Mouse (Mus musculus): ENCODE data around the gene Arl4d. TPM values are rescaled to one million over a fixed set of nuclear protein-coding genes. Genes with fewer than 3 reads are reported as not detected.
"Not testable (repeated sequence)": the region's sequence is repeated elsewhere in the genome, so short reads cannot be mapped to it uniquely, and the experiment has no call there.

Arl4d gene
- polyA plus RNA-seq, 1 experiment, result 27.9 TPM

DNA sequence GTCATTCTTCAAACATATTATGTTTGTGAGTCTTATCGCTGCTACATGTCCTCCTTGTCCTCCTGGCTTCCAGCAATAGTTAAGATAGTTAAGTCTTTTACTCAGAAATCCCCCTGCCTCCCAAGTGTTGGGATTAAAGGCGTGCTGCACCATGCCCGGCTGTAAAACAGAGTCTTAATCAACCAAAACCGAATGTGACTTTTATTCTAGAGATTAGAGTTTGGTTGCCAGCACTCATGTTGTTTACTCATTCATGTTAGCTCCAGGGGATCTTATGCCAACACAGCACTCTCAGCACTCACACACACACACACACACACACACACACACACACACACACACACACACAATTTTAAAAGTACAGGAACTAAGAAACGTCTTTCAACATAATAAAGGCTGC, 22.4 kb upstream of the Arl4d start:
- H3K27ac ChIP-seq (ENCODE audit: insufficient read depth, low read depth, low read length), result no peak overlapping the region
- no peaks in the 10 kb centered on the region for H3K36me3 ChIP-seq (ENCODE audit: control insufficient read depth, insufficient read depth, low read length)
- H3K4me3 ChIP-seq (ENCODE audit: low read depth, low read length), result no peak overlapping the region
- 0 out of 2 replicates have a peak, but pooled peaks cover 2% of the 10 kb centered on the region for H3K4me1 ChIP-seq (ENCODE audit: control insufficient read depth, insufficient read depth, insufficient read length, low read length)
- WGBS, result 19% methylated on average over 5 of the region's 5 CpGs
- TF ChIP-seq CTCF (IDR thresholded peaks at IDR 0.05; ENCODE audit: extremely low read depth, insufficient read length, insufficient replicate concordance, low read depth, low read length), result no peak
- TF ChIP-seq POLR2A (IDR thresholded peaks at IDR 0.05; ENCODE audit: low read depth, low read length), result no peak
- H3K27me3 ChIP-seq (ENCODE audit: control insufficient read depth, insufficient read depth, low read length), result no peaks in the 10 kb centered on the region

DNA sequence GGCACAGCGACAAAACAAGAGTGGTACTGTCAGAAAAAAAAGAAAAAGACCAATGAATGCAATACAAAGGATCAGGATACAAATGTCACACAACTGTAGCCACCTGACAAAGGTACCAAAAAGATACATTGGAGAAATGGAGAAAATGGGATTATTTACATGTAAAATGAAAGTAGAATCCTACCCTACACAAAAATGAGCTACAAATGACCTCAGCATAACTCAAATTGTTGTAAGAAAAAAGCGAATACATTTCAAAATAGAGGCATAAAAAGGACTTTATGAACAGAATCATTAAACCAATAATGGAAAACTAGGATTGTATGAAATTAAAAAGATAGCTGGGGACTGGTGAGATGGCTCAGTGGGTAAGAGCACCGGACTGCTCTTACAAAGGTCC, 20.8 kb upstream of the Arl4d start:
- WGBS, result 45% methylated on average over 3 of the region's 3 CpGs
- H3K4me1 ChIP-seq (ENCODE audit: control insufficient read depth, insufficient read depth, insufficient read length, low read length), result 0 out of 2 replicates have a peak, but pooled peaks cover 2% of the 10 kb centered on the region
- TF ChIP-seq CTCF (IDR thresholded peaks at IDR 0.05; ENCODE audit: extremely low read depth, insufficient read length, insufficient replicate concordance, low read depth, low read length) (no peak), POLR2A (IDR thresholded peaks at IDR 0.05; ENCODE audit: low read depth, low read length) (no peak)
- no peaks in the 10 kb centered on the region for H3K36me3 ChIP-seq (ENCODE audit: control insufficient read depth, insufficient read depth, low read length)
- no peaks in the 10 kb centered on the region for H3K27me3 ChIP-seq (ENCODE audit: control insufficient read depth, insufficient read depth, low read length)
- H3K4me3 ChIP-seq (ENCODE audit: low read depth, low read length), result no peak overlapping the region
- H3K27ac ChIP-seq (ENCODE audit: insufficient read depth, low read depth, low read length), result no peak overlapping the region

DNA sequence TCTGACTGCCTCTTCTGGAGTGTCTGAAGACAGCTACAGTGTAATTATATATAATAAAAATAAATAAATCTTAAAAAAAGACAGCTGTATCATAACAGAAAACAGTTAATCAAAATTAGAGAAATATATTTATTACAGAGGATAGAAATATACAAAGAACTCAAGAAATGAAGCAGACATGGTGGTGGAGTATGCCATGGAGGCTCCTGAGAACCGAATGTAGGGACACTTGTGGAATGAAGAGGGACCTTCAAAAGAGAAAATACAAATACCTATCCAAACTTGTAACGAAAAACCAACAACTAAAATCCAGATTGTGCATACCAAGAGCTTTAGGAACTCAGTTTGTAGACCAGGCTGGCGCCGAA, 20.3 kb upstream of the Arl4d start:
- H3K4me3 ChIP-seq (ENCODE audit: low read depth, low read length); H3K36me3 ChIP-seq (ENCODE audit: control insufficient read depth, insufficient read depth, low read length); H3K4me1 ChIP-seq (ENCODE audit: control insufficient read depth, insufficient read depth, insufficient read length, low read length); H3K27ac ChIP-seq (ENCODE audit: insufficient read depth, low read depth, low read length); H3K27me3 ChIP-seq (ENCODE audit: control insufficient read depth, insufficient read depth, low read length): not testable (repeated sequence)
- WGBS, result under 1% methylated on average over 4 of the region's 4 CpGs

DNA sequence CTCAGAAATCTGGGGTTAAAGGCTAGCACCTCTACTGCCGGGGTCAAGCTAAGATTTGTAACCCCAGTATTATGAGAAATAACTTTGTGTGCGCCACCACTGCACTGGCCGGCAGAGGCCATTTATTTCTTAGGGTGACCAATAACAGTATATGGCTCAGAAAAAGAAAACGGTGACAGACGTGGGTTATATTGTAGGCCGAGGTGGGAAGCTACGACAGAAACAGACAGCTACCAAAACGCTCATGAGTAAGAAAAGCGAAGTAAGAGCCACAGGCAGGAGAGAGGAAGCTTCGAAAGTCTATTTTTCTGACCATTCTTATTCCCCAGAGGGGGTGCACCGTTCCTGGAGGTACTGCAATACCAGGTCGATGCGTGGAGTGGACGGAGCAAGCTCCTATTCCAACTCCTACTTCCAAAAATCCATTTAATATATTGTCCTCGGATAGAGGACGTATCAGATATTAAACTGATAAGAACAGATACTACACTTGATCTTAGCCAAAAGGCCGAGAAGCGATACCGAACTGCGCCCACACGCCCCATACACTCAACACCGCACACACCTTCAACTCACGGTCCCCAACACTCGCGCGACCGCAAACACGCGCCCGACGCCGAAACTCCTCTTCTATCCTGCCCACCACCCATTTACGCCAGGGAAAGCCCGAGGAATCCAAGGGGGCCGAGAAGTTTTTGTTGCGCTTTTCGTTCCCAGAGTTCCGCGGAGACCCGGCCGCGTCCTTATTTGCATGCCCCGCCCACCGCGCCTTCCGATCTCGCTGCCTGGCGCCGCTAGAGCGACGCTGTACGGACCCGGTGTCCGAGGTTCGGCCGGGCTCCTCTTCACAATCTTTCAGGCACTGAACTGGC, 19.7 kb upstream of the Arl4d start:
- peak overlapping the region; percentile 75; the same call in 1 of the 2 replicates for H3K27ac ChIP-seq (ENCODE audit: insufficient read depth, low read depth, low read length)
- under 1% methylated on average over 44 of the region's 56 CpGs for WGBS
- not testable (repeated sequence) for H3K36me3 ChIP-seq (ENCODE audit: control insufficient read depth, insufficient read depth, low read length); H3K27me3 ChIP-seq (ENCODE audit: control insufficient read depth, insufficient read depth, low read length); H3K4me1 ChIP-seq (ENCODE audit: control insufficient read depth, insufficient read depth, insufficient read length, low read length)
- H3K4me3 ChIP-seq (ENCODE audit: low read depth, low read length), result peak overlapping the region; percentile 65

DNA sequence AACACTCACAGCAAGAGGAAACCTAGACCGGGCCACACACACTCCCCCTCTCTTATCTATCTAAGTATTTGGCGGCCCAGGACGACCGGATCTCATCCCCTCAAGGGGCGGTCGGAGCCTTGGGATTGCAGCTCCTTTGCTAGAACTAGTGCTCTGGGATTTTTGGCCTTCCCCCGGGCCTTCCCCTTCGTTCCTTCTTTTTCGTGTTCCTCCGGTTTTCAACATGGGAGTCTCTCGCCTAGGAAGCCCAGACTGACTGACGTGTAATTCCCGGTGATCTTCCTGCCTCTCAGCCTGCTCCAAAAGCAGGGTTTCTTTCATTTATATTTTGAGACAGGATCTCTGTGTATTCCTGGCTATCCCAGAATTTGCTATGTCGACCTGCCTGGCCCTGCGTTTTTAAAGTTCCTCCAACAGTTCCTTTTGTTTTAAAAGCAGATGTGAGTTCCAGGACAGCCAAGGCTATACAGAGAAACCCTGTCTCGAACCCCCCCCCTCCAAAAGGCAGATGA, 19.0 kb upstream of the Arl4d start:
- not testable (repeated sequence) for H3K27me3 ChIP-seq (ENCODE audit: control insufficient read depth, insufficient read depth, low read length); H3K4me1 ChIP-seq (ENCODE audit: control insufficient read depth, insufficient read depth, insufficient read length, low read length); H3K36me3 ChIP-seq (ENCODE audit: control insufficient read depth, insufficient read depth, low read length)
- H3K27ac ChIP-seq (ENCODE audit: insufficient read depth, low read depth, low read length), result peak overlapping the region; percentile 75; the same call in 1 of the 2 replicates
- WGBS, result 13% methylated on average over 16 of the region's 16 CpGs
- H3K4me3 ChIP-seq (ENCODE audit: low read depth, low read length), result peak overlapping the region; percentile 65

DNA sequence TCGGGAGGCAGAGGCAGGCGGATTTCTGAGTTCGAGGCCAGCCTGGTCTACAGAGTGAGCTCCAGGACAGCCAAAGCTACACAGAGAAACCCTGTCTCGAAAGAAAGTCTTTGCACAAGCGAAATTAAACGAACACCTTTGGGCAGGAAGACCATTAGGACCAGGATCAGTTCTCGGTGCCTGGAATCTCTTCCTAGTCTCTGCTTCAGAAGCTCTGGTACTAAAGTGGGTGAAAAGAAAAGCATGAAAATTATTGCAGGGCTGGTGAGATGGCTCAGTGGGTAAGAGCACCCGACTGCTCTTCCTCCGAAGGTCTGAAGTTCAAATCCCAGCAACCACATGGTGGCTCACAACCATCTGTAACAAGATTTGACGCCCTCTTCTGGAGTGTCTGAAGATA, 18.2 kb upstream of the Arl4d start:
- H3K4me1 ChIP-seq (ENCODE audit: control insufficient read depth, insufficient read depth, insufficient read length, low read length); H3K36me3 ChIP-seq (ENCODE audit: control insufficient read depth, insufficient read depth, low read length); H3K27me3 ChIP-seq (ENCODE audit: control insufficient read depth, insufficient read depth, low read length); H3K4me3 ChIP-seq (ENCODE audit: low read depth, low read length); H3K27ac ChIP-seq (ENCODE audit: insufficient read depth, low read depth, low read length): not testable (repeated sequence)
- 89% methylated on average over 10 of the region's 10 CpGs for WGBS

DNA sequence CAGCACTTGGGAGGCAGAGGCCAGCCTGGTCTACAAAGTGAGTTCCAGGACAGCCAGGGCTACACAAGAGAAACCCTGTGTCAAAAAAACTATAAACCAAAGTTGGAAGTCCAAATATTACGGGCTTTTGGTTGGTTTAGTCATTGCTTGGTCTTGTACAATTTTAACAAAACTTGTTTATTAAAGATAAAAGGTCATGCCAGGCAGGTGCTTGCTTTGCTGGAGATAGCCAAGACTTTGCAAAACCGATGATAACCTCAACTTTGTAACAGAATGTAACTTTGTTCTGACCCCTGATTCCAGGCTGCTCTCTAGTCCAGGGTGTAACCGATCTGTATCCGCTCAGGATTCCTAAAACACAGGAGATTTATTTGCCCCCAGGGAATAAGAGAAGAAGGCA, 9.0 kb upstream of the Arl4d start:
- H3K27ac ChIP-seq (ENCODE audit: insufficient read depth, low read depth, low read length), result no peak overlapping the region
- no peaks in the 10 kb centered on the region for H3K36me3 ChIP-seq (ENCODE audit: control insufficient read depth, insufficient read depth, low read length)
- H3K27me3 ChIP-seq (ENCODE audit: control insufficient read depth, insufficient read depth, low read length), result no peaks in the 10 kb centered on the region
- 94% methylated on average over 4 of the region's 4 CpGs for WGBS
- no peak overlapping the region for H3K4me3 ChIP-seq (ENCODE audit: low read depth, low read length)
- TF ChIP-seq POLR2A (IDR thresholded peaks at IDR 0.05; ENCODE audit: low read depth, low read length), result no peak
- no peak for TF ChIP-seq CTCF (IDR thresholded peaks at IDR 0.05; ENCODE audit: extremely low read depth, insufficient read length, insufficient replicate concordance, low read depth, low read length)
- peaks cover 6% of the 10 kb centered on the region; the same call in 1 of the 2 replicates for H3K4me1 ChIP-seq (ENCODE audit: control insufficient read depth, insufficient read depth, insufficient read length, low read length)

DNA sequence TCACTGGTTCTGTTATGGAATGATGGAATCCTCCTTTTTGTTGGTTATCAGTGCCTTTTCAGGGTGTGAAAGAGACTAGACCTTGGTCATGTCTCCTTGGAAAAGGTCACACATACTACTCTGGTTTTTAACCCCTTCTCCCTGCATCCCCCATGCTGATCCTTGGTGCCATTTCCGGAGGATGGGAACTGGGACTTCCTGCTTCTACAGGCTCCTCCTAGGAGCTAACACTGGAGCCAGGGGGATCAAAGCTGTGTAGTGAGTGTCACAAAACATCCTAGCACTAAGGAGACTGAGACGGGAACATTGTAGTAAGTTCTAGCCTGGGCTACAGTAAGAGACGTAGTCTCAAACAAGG, 7.8 kb upstream of the Arl4d start:
- Histone ChIP-seq H3K36me3 (ENCODE audit: control insufficient read depth, insufficient read depth, low read length) (no peaks in the 10 kb centered on the region), H3K4me3 (ENCODE audit: low read depth, low read length) (peak overlapping the region; percentile 58; the same call in 1 of the 2 replicates), H3K4me1 (ENCODE audit: control insufficient read depth, insufficient read depth, insufficient read length, low read length) (peaks cover 10% of the 10 kb centered on the region; the same call in 1 of the 2 replicates), H3K27ac (ENCODE audit: insufficient read depth, low read depth, low read length) (peak overlapping the region; percentile 91), H3K27me3 (ENCODE audit: control insufficient read depth, insufficient read depth, low read length) (no peaks in the 10 kb centered on the region)
- WGBS, result 12% methylated on average over 3 of the region's 3 CpGs
- TF ChIP-seq POLR2A (IDR thresholded peaks at IDR 0.05; ENCODE audit: low read depth, low read length) (no peak), CTCF (IDR thresholded peaks at IDR 0.05; ENCODE audit: extremely low read depth, insufficient read length, insufficient replicate concordance, low read depth, low read length) (no peak)
